Mouse (Mus musculus) forebrain, embryonic 11.5 days (tissue): Measurements from ENCODE around the gene Cpa1. TPM values are rescaled to one million over a fixed set of nuclear protein-coding genes. Genes with fewer than 3 reads are reported as not detected.
A peak's percentile ranks its signal among the peaks of the same experiment; 100 is the strongest.

Experiments
- ATAC-seq: fragments of 200-750 bp; cut with Nextera tagmentation; replicated peaks from 2 replicates; pipeline ENCODE4 v1.8.0; 2017; ENCODE audit warnings: moderate TSS enrichment; ENCODE audit not compliant: low FRiP score
- DNase-seq: peaks from one replicate; pipeline ENCODE4 v3.0.0-alpha.2; 2017; ENCODE audit warnings: low spot score
- H3K27ac ChIP-seq: fragments of 300-500 bp; sonication (generic); 2 replicates; pipeline ENCODE4 v1.5.1; 2014; ENCODE audit warnings: low read depth, low read length
- H3K27me3 ChIP-seq: fragments of 300-500 bp; sonication (generic); 2 replicates; pipeline ENCODE4 v1.6.1; 2014; ENCODE audit warnings: mild to moderate bottlenecking, low read length, mixed read lengths; ENCODE audit not compliant: control insufficient read depth, insufficient read depth
- H3K36me3 ChIP-seq: fragments of 300-500 bp; sonication (generic); 2 replicates; pipeline ENCODE4 v1.6.1; 2014; ENCODE audit warnings: mild to moderate bottlenecking, low read length, moderate library complexity, mixed read lengths; ENCODE audit not compliant: control insufficient read depth, insufficient read depth
- H3K4me1 ChIP-seq: fragments of 300-500 bp; sonication (generic); replicated peaks from 2 replicates; pipeline ENCODE4 v1.6.1; 2014; ENCODE audit warnings: low read length, mixed read lengths; ENCODE audit not compliant: control insufficient read depth, insufficient read depth
- H3K4me2 ChIP-seq: fragments of 300-500 bp; sonication (generic); 2 replicates; pipeline ENCODE4 v1.6.1; 2014; ENCODE audit warnings: low read depth, mild to moderate bottlenecking, low read length, moderate library complexity, mixed read lengths; ENCODE audit not compliant: severe bottlenecking
- H3K4me3 ChIP-seq: fragments of 300-500 bp; sonication (generic); 2 replicates; pipeline ENCODE4 v1.5.1; 2014; ENCODE audit warnings: low read depth, low read length
- H3K9ac ChIP-seq: fragments of 300-500 bp; sonication (generic); 2 replicates; pipeline ENCODE4 v1.6.1; 2014; ENCODE audit warnings: low read length
- H3K9me3 ChIP-seq: fragments of 300-500 bp; sonication (generic); 2 replicates; pipeline ENCODE4 v1.6.1; 2016; ENCODE audit warnings: low read length, mixed read lengths; ENCODE audit not compliant: control insufficient read depth
- WGBS: fragments of 180-500 bp; shearing (Covaris S2); extraction: QIAGEN DNeasy Blood & Tissue Kit; methylation state at CpG from one replicate; pipeline ENCODE4 v1.1.7; 2014; 5-methylcytosine and 5-hydroxymethylcytosine counted together
- polyA plus RNA-seq: library from polyadenylated mRNA; unstranded; fragments of >200 nt; fragmentation: Nextera tagmentation; extraction: Ambion mirVana; gene quantifications from 2 replicates; pipeline ENCODE4 v1.2.1, GENCODE M21; 2014

The Cpa1 gene
- polyA plus RNA-seq, 1 experiment from 2014 or later: 0.16 TPM

DNA sequence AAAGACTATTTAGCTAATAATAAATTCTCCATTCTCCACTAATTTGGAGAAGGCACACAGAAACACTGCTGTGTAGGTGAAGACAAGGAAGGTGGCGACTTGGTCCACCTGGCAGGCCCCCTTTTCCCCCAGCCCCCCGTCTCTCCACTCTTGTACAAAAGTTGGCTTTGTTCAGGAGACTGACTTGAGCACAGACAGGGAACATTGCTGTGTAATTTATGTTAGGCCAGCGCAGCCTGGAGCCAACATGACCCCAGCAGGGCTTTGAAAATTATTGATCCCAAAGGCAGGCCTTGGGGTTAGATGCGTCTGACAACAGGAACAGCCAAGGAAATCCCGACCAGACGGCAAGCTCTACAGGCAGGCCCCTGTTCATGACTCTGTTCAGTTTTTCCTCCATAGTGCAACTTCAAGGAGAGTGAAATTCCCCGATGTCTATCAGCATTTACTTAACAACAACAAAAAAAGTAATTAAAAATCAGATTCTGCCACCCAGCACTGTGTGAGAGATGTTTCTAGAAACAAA is 34.6 kb upstream of the Cpa1 start:
- ATAC-seq: no peak
- Histone ChIP-seq H3K4me3 (no peak overlapping the region), H3K9ac (no peak overlapping the region), H3K27me3 (no peaks in the 10 kb centered on the region), H3K27ac (no peak overlapping the region), H3K4me1 (no peaks in the 10 kb centered on the region), H3K36me3 (no peaks in the 10 kb centered on the region), H3K9me3 (no peaks in the 10 kb centered on the region), H3K4me2 (no peak overlapping the region)
- WGBS: 81% methylated on average over 7 of the region's 7 CpGs
- peak; percentile 33 for DNase-seq

DNA sequence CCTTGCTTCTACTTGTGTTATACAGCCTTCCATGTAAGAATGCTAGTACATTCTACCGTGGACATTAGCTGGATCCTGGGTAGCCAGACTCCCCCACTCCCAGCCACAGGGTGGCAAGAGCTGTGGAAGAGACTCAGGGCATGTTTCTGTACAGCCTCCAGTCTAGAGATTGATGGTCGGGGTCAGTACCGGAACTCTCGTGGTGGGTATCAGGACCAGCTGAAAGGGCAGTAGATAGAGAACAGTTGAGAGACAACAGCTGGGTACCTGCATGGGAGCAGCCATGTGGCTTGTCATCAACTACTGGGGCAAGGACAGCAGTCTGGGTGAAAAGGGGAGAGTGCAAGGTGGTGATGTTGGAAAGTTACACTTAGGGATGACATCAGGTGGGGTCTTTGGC is 33.9 kb upstream of the Cpa1 start:
- Histone ChIP-seq H3K4me3 (no peak overlapping the region), H3K4me1 (0 out of 2 replicates have a peak, but pooled peaks cover under 1% of the 10 kb centered on the region), H3K36me3 (no peaks in the 10 kb centered on the region), H3K9me3 (no peaks in the 10 kb centered on the region), H3K27me3 (no peaks in the 10 kb centered on the region), H3K4me2 (no peak overlapping the region), H3K9ac (no peak overlapping the region), H3K27ac (no peak overlapping the region)
- ATAC-seq (no peak), DNase-seq (peak; percentile 26)
- WGBS: 96% methylated on average over 4 of the region's 4 CpGs

DNA sequence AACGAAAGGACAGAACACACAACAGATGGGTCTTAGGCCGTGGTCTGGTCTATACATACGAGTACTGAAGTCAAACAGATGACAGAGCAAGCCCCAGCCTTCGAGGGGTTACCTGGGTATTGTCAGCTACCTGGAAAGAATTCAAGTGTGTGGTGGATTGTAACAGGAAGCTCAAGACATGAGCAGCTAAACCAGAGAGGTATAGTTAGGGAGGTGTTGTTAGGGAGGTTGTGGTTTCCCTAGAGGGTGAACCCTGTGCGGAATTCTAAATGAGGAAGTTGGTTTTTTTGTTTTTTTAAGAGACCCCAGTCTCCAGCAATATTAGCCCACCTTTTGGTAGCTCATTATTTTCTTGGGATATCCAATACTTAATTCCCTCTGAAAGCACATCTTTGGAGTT is 33.3 kb upstream of the Cpa1 start:
- peak; percentile 27 for DNase-seq
- 94% methylated on average over 5 of the region's 5 CpGs for WGBS
- Histone ChIP-seq H3K9ac (no peak overlapping the region), H3K27me3 (no peaks in the 10 kb centered on the region), H3K9me3 (no peaks in the 10 kb centered on the region), H3K4me1 (peaks cover 3% of the 10 kb centered on the region; the same call in 1 of the 2 replicates), H3K4me2 (no peak overlapping the region), H3K4me3 (no peak overlapping the region), H3K36me3 (no peaks in the 10 kb centered on the region), H3K27ac (no peak overlapping the region)
- ATAC-seq: no peak

DNA sequence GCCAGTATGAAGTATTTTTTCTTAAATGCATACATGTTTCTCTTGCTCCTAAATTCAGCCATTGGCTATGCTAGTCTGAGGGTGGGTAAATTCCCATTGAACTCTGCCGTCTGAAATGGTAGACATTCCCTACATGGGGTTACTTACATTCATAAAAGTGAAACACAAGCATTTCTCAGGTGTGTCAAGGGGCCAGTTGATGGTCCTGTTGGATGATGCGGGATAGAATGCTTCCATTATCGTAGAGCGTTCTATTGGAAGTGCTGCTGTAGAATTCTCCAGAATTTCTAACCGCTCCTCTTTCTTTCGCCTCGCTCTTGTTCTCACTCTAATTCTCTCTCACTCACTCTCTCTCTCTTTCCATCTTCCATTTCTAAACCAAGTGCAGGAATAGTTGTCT is 28.3 kb upstream of the Cpa1 start, which contains the start of gene Cpa5:
Gene Cpa5 (plus strand): TSS at position 301 of the 400 bp plus-strand sequence.
- no peak within 1 kb of the TSS for H3K4me3 ChIP-seq
- H3K4me2 ChIP-seq: no peak within 1 kb of the TSS
- H3K27ac ChIP-seq: peak within 1 kb of the TSS; percentile 68
- peaks cover 20% of the 10 kb centered on the region for H3K4me1 ChIP-seq
- no peaks in the 10 kb centered on the region for H3K9me3 ChIP-seq
- H3K27me3 ChIP-seq: no peaks in the 10 kb centered on the region
- H3K36me3 ChIP-seq: no peaks in the 10 kb centered on the region
- WGBS: 53% methylated on average over 7 of the region's 7 CpGs
- no peak within 1 kb of the TSS for H3K9ac ChIP-seq
- DNase-seq (no peak), ATAC-seq (no peak)

DNA sequence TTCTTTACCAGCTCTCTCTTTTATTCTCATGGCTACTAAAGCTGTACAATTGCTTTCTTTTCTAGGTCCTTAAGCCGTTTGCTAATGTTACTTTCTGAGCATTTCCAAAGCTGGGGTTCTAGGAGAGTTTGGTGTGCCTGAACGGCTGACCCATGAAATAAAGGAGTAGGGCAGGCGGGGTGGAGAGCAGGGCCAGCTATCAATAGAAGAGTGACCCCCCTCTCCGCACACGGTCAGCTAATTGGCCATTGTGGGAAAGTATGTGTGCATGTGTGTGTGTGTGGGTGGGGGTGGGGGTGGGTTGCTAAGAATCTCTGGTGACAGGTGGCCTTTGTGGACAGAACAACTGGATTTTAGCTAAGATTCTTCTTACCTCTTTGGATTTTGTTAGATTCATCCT is 27.8 kb upstream of the Cpa1 start:
- Histone ChIP-seq H3K27ac (peak overlapping the region; percentile 48; the same call in 1 of the 2 replicates), H3K9me3 (no peaks in the 10 kb centered on the region), H3K4me2 (no peak overlapping the region), H3K4me1 (peaks cover 24% of the 10 kb centered on the region), H3K4me3 (no peak overlapping the region), H3K36me3 (no peaks in the 10 kb centered on the region), H3K9ac (no peak overlapping the region), H3K27me3 (no peaks in the 10 kb centered on the region)
- ATAC-seq: peak; percentile 74
- WGBS: 20% methylated on average over 5 of the region's 5 CpGs
- DNase-seq: peak; percentile 58

DNA sequence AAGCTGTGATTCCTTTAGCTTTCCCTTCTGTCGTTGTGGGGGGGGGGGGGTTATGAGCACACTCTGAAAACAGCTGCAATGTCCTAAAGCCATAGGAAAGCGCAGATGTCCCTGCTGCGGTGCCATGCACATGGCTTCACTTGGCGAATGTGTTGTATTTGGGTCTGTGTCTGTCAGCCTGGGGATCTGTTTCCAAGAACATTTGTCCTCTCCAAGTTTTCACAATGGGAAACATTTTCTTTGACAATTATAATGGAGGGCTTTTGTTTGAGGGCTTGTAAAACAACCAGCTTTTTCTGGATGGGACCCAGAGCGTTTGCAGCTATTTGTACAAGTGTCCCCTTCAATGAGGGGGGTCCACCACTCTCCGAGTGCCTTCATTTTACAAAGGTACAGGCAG is 24.8 kb upstream of the Cpa1 start:
- Histone ChIP-seq H3K27me3 (no peaks in the 10 kb centered on the region), H3K27ac (peak overlapping the region; percentile 5; the same call in 1 of the 2 replicates), H3K9ac (no peak overlapping the region), H3K9me3 (no peaks in the 10 kb centered on the region), H3K4me3 (no peak overlapping the region), H3K4me2 (no peak overlapping the region), H3K4me1 (peaks cover 43% of the 10 kb centered on the region), H3K36me3 (no peaks in the 10 kb centered on the region)
- ATAC-seq (no peak), DNase-seq (no peak)
- 62% methylated on average over 6 of the region's 6 CpGs for WGBS

DNA sequence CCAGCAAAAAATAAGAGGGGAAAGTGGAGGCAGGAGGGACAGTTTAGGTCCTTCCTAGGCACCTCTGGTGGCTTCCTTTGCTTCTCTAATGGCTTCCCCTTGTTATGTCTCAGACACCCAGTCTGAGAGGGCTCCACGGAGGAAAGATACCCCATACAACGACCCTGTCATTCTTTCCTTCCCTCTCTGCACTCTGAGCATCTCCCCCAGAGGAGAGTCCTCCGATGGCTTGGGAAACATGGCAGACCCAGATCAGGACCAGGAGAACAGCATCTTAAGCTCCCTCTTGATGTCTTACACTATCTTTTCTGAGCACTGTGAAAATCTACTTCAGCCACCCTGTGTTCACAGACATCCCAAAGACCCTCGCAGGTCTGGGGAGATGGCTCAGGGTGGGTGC is 23.3 kb upstream of the Cpa1 start:
- H3K4me2 ChIP-seq: no peak overlapping the region
- H3K9ac ChIP-seq: peak overlapping the region; percentile 36
- DNase-seq (no peak), ATAC-seq (no peak)
- H3K4me1 ChIP-seq: peaks cover 42% of the 10 kb centered on the region
- H3K9me3 ChIP-seq: no peaks in the 10 kb centered on the region
- peak overlapping the region; percentile 86 for H3K27ac ChIP-seq
- H3K36me3 ChIP-seq: no peaks in the 10 kb centered on the region
- no peaks in the 10 kb centered on the region for H3K27me3 ChIP-seq
- H3K4me3 ChIP-seq: no peak overlapping the region
- WGBS: 9% methylated on average over 4 of the region's 4 CpGs

DNA sequence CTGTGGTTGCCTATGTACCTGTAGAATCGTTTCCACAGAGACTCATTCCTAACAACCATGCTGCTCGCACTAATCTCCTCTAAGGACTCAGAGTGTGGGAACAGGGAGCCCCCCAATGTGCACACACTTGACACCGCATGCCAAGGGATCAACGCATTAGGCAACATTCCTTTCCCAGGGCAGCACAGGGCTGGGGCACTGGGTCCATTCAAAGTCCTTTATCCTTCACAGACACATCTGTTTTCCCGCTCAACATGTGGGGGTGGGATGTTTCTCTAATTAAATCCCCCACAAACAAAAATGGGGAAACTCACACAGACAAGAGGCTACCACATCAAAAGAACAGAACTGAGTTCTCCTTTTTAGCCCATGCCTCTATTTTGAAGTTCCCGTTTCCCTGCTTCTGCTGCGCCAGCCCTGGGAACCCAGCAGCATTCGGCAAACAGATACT is 22.5 kb upstream of the Cpa1 start:
- H3K27ac ChIP-seq: peak overlapping the region; percentile 86
- peak overlapping the region; percentile 26 for H3K4me2 ChIP-seq
- no peaks in the 10 kb centered on the region for H3K36me3 ChIP-seq
- peak; percentile 74 for ATAC-seq
- H3K4me3 ChIP-seq: no peak overlapping the region
- no peaks in the 10 kb centered on the region for H3K9me3 ChIP-seq
- peak overlapping the region; percentile 32; the same call in 1 of the 2 replicates for H3K9ac ChIP-seq
- under 1% methylated on average over 8 of the region's 8 CpGs for WGBS
- peaks cover 35% of the 10 kb centered on the region for H3K4me1 ChIP-seq
- DNase-seq: peak; percentile 78
- H3K27me3 ChIP-seq: no peaks in the 10 kb centered on the region
